Mouse (Mus musculus) hindbrain, embryonic 10.5 days (tissue): ENCODE results near the gene Ranbp3. TPM values are rescaled to one million over a fixed set of nuclear protein-coding genes. Genes with fewer than 3 reads are reported as not detected.

Experiments used
- DNase-seq: peaks from one replicate; pipeline ENCODE4 v3.0.0-alpha.2; 2017; ENCODE audit warnings: low spot score
- H3K27ac ChIP-seq: fragments of 300-500 bp; sonication (generic); 2 replicates; pipeline ENCODE4 v1.5.1; 2016; ENCODE audit warnings: mild to moderate bottlenecking, moderate library complexity
- H3K27me3 ChIP-seq: fragments of 300-500 bp; sonication (generic); 2 replicates; pipeline ENCODE4 v1.6.1; 2016; ENCODE audit warnings: mild to moderate bottlenecking; ENCODE audit not compliant: poor library complexity, insufficient read depth, severe bottlenecking
- H3K36me3 ChIP-seq: fragments of 300-500 bp; sonication (generic); 2 replicates; pipeline ENCODE4 v1.6.1; 2016; ENCODE audit warnings: mild to moderate bottlenecking, moderate library complexity
- H3K4me1 ChIP-seq: fragments of 300-500 bp; sonication (generic); replicated peaks from 2 replicates; pipeline ENCODE4 v1.6.1; 2016; ENCODE audit warnings: mild to moderate bottlenecking
- H3K4me3 ChIP-seq: fragments of 300-500 bp; sonication (generic); 2 replicates; pipeline ENCODE4 v1.5.1; 2016; ENCODE audit warnings: mild to moderate bottlenecking, moderate library complexity
- H3K9me3 ChIP-seq: fragments of 300-500 bp; sonication (generic); 2 replicates; pipeline ENCODE4 v1.6.1; 2016; ENCODE audit warnings: mild to moderate bottlenecking, moderate library complexity
- WGBS: fragments of 180-500 bp; shearing (Covaris S2); methylation state at CpG from one replicate; pipeline ENCODE4 v1.1.7; 2016; 5-methylcytosine and 5-hydroxymethylcytosine counted together
- polyA plus RNA-seq: library from polyadenylated mRNA; unstranded; fragments of >200 nt; fragmentation: Nextera tagmentation; extraction: Ambion mirVana; gene quantifications from 2 replicates; pipeline ENCODE4 v1.2.1, GENCODE M21; 2016

Gene Ranbp3
- polyA plus RNA-seq, 1 experiment from 2014 or later, result 130 TPM

GRCm38 (mm10) chr17:56716655-56717362 lies 43.7 kb downstream of the Ranbp3 start:
- Histone ChIP-seq H3K4me3 (peak overlapping the region; percentile 78), H3K27me3 (no peaks in the 10 kb centered on the region), H3K27ac (peak overlapping the region; percentile 94), H3K4me1 (peaks cover 34% of the 10 kb centered on the region), H3K9me3 (no peaks in the 10 kb centered on the region), H3K36me3 (peaks cover 31% of the 10 kb centered on the region)
- DNase-seq, result peak; percentile 99
- under 1% methylated on average over 55 of the region's 55 CpGs for WGBS

GRCm38 (mm10) chr17:56717363-56718058 lies 44.4 kb downstream of the Ranbp3 start, which contains the start of the genes Ndufa11 and Vmac:
Gene Ndufa11 (plus strand): TSS chr17:56717767.
Gene Vmac (minus strand): TSS chr17:56718022.
- H3K36me3 ChIP-seq, result peaks cover 31% of the 10 kb centered on the region
- DNase-seq, result peak; percentile 98
- H3K27ac ChIP-seq, result peak within 1 kb of the TSS; percentile 94
- WGBS, result under 1% methylated on average over 59 of the region's 59 CpGs
- H3K27me3 ChIP-seq, result no peaks in the 10 kb centered on the region
- peak within 1 kb of the TSS; percentile 78 for H3K4me3 ChIP-seq
- no peaks in the 10 kb centered on the region for H3K9me3 ChIP-seq
- H3K4me1 ChIP-seq, result peaks cover 34% of the 10 kb centered on the region

DNA sequence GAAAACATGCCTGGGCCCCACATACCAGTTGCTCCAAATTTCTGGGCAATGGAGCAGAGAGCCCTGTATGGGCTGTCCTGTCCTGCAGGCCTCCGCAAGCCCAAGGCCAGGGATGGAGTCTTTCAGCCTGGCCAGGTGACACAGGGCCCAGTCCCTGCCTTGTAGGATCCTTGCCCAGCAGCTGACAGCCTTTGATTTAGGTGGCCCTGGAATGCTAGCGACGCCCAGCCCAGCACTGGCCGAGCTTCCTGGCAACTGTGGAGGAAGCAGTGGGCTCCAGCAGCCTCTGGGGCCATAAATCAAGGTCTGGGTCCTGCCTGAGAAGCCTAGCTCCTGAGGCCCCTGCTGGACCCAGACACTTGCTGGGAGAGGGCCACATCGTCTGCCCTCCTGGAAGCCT lies 49.3 kb downstream of the Ranbp3 start:
- H3K27ac ChIP-seq, result no peak overlapping the region
- H3K9me3 ChIP-seq, result no peaks in the 10 kb centered on the region
- H3K4me1 ChIP-seq, result peaks cover 28% of the 10 kb centered on the region
- 93% methylated on average over 5 of the region's 5 CpGs for WGBS
- H3K4me3 ChIP-seq, result no peak overlapping the region
- H3K27me3 ChIP-seq, result no peaks in the 10 kb centered on the region
- H3K36me3 ChIP-seq, result peaks cover 55% of the 10 kb centered on the region
- DNase-seq, result no peak

GRCm38 (mm10) chr17:56723419-56724161 lies 50.5 kb downstream of the Ranbp3 start:
- no peaks in the 10 kb centered on the region for H3K9me3 ChIP-seq
- peaks cover 31% of the 10 kb centered on the region for H3K4me1 ChIP-seq
- no peak for DNase-seq
- H3K27me3 ChIP-seq, result no peaks in the 10 kb centered on the region
- 88% methylated on average over 11 of the region's 11 CpGs for WGBS
- H3K36me3 ChIP-seq, result peaks cover 55% of the 10 kb centered on the region
- no peak overlapping the region for H3K27ac ChIP-seq
- no peak overlapping the region for H3K4me3 ChIP-seq

DNA sequence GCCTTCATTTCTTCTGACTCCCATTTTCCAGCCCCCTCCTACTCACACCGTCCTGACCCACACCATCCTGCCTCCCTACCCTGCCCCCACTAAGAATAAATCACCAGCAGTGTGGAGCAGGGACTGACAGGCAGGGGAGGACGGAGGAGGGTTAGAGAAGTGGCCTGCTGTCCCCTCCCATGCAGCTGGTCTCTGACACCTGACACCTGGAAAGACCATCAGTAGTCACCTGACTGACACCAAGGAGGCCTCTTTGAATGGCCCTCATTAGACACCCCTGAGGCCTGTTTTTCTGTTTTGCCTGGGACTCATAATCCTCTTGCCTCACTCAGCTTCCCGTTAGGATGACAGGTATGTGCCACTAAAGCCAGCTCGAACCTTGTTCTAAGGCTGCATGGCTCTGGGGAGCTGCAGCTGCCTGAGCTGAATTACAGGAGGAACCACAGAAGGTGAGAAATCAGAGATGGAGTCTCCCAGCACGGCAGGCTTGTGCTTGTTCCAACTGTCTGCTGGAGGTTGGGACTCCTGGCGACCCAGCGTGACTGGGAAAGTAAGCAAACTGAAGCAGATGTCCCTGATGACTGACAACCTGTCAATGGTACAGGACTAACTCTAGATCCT lies 54.0 kb downstream of the Ranbp3 start:
- H3K27ac ChIP-seq, result peak overlapping the region; percentile 40
- H3K4me1 ChIP-seq, result peaks cover 35% of the 10 kb centered on the region
- peaks cover 5% of the 10 kb centered on the region; the same call in 1 of the 2 replicates for H3K27me3 ChIP-seq
- no peaks in the 10 kb centered on the region for H3K9me3 ChIP-seq
- no peak for DNase-seq
- H3K4me3 ChIP-seq, result 0 out of 2 replicates have a peak overlapping the region, but pooled peaks have one; percentile 7
- 11% methylated on average over 7 of the region's 7 CpGs for WGBS
- H3K36me3 ChIP-seq, result peaks cover 33% of the 10 kb centered on the region

GRCm38 (mm10) chr17:56727659-56728058 lies 54.6 kb downstream of the Ranbp3 start:
- H3K27me3 ChIP-seq, result peaks cover 5% of the 10 kb centered on the region; the same call in 1 of the 2 replicates
- no peaks in the 10 kb centered on the region for H3K9me3 ChIP-seq
- peaks cover 28% of the 10 kb centered on the region for H3K36me3 ChIP-seq
- 0 out of 2 replicates have a peak overlapping the region, but pooled peaks have one; percentile 40 for H3K27ac ChIP-seq
- 0 out of 2 replicates have a peak overlapping the region, but pooled peaks have one; percentile 7 for H3K4me3 ChIP-seq
- 11% methylated on average over 12 of the region's 12 CpGs for WGBS
- peaks cover 35% of the 10 kb centered on the region for H3K4me1 ChIP-seq
- peak; percentile 35 for DNase-seq

DNA sequence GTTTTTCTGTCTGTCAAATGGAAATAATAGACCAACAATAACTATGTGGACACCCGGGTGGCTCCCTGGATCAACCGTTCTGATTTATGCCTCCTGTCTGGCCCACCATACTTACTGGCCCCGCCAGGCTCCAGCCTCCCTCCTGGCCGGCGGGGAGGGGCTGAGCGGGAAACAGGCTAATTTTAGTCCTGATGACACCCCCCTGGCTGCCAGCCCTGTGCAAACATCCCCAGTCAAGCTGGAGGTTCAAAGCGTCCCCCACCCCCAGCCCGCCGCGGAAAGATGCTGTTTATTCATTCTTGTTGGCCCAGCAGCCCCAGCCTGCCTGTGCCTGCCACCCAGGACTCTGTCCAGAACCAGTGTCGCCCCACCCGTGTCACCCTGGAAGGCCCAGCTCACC lies 55.0 kb downstream of the Ranbp3 start:
- 0 out of 2 replicates have a peak overlapping the region, but pooled peaks have one; percentile 7 for H3K4me3 ChIP-seq
- peaks cover 5% of the 10 kb centered on the region; the same call in 1 of the 2 replicates for H3K27me3 ChIP-seq
- H3K36me3 ChIP-seq, result peaks cover 23% of the 10 kb centered on the region
- no peak for DNase-seq
- H3K4me1 ChIP-seq, result peaks cover 35% of the 10 kb centered on the region
- no peaks in the 10 kb centered on the region for H3K9me3 ChIP-seq
- no peak overlapping the region for H3K27ac ChIP-seq
- WGBS, result 37% methylated on average over 12 of the region's 12 CpGs

DNA sequence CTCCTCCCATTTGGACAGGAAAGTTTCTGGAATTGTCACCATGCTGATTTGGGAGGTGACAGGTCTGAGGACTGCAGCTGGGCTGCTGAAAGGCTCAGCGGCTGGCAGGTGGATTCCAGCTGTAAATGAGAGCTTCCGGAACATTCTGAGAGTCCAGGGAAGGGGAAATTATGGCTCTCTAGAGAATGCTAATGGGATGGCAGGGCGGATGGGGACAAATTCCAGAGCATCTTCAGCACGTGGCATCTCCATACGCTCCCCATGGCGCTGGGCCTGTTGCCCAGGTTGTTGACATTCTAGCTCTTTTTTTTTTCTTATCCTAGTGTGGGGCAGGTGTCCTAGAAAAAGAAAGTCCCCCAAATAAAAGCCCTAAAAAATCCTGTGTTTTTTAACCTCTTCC lies 56.1 kb downstream of the Ranbp3 start:
- no peak for DNase-seq
- WGBS, result 59% methylated on average over 6 of the region's 6 CpGs
- H3K36me3 ChIP-seq, result peaks cover 13% of the 10 kb centered on the region
- no peak overlapping the region for H3K27ac ChIP-seq
- no peaks in the 10 kb centered on the region for H3K9me3 ChIP-seq
- peaks cover 5% of the 10 kb centered on the region; the same call in 1 of the 2 replicates for H3K27me3 ChIP-seq
- H3K4me3 ChIP-seq, result no peak overlapping the region
- peaks cover 35% of the 10 kb centered on the region for H3K4me1 ChIP-seq

- Histone ChIP-seq H3K4me1 (peaks cover 35% of the 10 kb centered on the region), H3K36me3 (peaks cover 8% of the 10 kb centered on the region; the same call in 1 of the 2 replicates), H3K27me3 (peaks cover 5% of the 10 kb centered on the region; the same call in 1 of the 2 replicates), H3K9me3 (no peaks in the 10 kb centered on the region), H3K4me3 (no peak overlapping the region), H3K27ac (0 out of 2 replicates have a peak overlapping the region, but pooled peaks have one; percentile 50)
- DNase-seq, result no peak
- WGBS, result 60% methylated on average over 2 of the region's 2 CpGs
Observed at GRCm38 (mm10) chr17:56729656-56730055, 56.6 kb downstream of the Ranbp3 start.

DNA sequence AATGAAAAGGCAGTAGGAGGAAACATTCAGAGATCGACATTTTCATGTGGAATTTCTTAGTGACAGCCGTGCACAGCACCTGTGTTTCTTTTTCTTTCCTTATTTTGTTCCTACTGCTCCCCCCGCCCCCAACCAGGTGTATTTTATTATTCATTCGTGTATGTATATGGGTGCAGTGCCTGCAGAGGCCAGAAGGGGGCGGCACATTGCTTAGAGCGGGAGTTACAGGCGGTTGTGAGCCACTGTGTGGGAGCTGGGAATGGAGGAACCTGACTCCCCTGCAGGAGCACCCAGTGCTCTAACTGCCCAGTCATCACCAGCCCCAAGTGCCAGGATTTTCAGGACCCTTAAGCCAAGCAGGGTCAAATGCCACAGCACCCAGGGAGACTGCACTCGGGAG lies 63.4 kb downstream of the Ranbp3 start:
- DNase-seq, result no peak
- Histone ChIP-seq H3K4me1 (no peaks in the 10 kb centered on the region), H3K4me3 (no peak overlapping the region), H3K36me3 (no peaks in the 10 kb centered on the region), H3K27me3 (peaks cover 13% of the 10 kb centered on the region), H3K9me3 (no peaks in the 10 kb centered on the region), H3K27ac (no peak overlapping the region)
- WGBS, result 47% methylated on average over 8 of the region's 8 CpGs

DNA sequence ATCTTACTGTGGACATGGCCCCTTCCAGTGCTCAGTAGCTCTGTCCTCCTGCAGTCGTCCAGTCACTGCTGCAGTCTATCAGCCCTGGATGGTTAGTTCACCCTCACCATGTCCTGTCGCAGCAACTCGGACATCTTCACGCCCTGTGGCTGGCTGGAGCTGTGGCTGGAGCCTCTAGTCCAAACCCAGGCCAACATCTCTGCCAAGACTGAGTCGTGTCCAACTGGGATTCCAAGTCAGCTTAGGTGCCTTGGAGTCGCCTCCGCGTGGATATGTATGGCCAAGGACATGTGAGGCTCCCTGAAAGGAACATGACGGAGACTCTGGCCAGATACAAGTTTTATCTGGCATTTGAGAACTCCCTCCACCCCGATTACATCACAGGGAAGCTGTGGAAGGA lies 65.1 kb downstream of the Ranbp3 start:
- H3K27me3 ChIP-seq, result peaks cover 16% of the 10 kb centered on the region
- 0 out of 2 replicates have a peak overlapping the region, but pooled peaks have one; percentile 23 for H3K27ac ChIP-seq
- H3K4me1 ChIP-seq, result no peaks in the 10 kb centered on the region
- WGBS, result 86% methylated on average over 10 of the region's 10 CpGs
- DNase-seq, result no peak
- H3K36me3 ChIP-seq, result no peaks in the 10 kb centered on the region
- no peak overlapping the region for H3K4me3 ChIP-seq
- H3K9me3 ChIP-seq, result no peaks in the 10 kb centered on the region
